Mouse (Mus musculus) heart, postnatal 0 days (tissue): ENCODE results near the gene Uqcc2.

Experiments used
- CTCF ChIP-seq: IDR thresholded peaks from 2 replicates; pipeline ENCODE4 v1.5.1; 2016; ENCODE audit warnings: antibody characterized with exemption, control low read depth, low read depth
- EP300 ChIP-seq: IDR thresholded peaks from 2 replicates; pipeline ENCODE4 v1.6.1; 2016; ENCODE audit warnings: antibody characterized with exemption, low read depth

- TF ChIP-seq CTCF (no peak), EP300 (no peak)
Measured at GRCm38 (mm10) chr17:27121781-27122180, 11.9 kb downstream of the Uqcc2 start.
